Mouse (Mus musculus): ENCODE data around the gene Spaca3.

The Spaca3 gene

DNA sequence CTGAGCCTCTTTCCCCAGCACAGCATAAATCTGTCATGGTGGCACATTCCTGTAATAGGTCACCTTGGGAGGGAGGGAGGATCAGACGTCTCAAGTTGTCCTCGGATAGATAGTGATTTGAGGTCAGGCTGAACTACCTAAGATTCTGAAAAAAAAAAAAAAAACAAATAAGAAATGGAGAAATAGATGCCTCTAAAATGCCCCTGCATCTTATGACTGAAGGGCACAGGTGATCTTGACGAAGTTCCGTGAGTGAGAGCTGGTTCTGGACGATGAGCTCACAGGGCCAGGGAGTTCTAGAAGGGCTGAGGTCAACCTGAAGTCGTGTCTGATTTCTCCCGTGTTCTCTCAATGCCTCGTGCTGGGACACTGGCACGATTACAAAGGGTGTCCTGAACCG, at the start of gene Spaca3:
Spaca3 (plus strand) TSS at position 301 of the 400 bp plus-strand sequence.
- DNase-seq (ENCODE audit: low spot score): no peak

DNA sequence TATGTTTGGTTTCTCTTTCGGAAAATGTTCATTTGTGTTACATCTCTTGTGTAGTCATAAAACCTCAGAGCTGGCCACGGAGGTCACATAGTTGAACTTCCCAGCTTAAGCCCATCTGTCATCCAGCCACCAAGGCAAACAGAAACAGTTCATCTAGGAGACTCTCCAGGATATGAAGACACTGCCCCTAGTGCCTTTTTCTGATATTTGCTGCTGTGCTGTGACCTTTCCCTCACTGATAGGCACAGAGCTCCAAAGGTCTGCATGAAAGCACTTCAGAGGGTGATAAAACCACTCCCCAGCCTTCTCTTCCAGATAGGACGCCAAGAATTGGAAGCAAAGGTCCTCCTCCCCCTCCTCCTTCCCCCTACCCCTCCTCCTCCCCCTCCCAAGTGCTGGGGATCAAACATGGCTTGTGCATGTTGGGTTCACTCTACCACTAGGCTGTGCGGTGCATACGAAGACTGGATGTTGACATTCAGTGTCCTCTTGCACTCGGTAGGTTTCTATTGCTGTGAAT, 49.6 kb upstream of the Spaca3 start:
- no peak for DNase-seq (ENCODE audit: low spot score)

DNA sequence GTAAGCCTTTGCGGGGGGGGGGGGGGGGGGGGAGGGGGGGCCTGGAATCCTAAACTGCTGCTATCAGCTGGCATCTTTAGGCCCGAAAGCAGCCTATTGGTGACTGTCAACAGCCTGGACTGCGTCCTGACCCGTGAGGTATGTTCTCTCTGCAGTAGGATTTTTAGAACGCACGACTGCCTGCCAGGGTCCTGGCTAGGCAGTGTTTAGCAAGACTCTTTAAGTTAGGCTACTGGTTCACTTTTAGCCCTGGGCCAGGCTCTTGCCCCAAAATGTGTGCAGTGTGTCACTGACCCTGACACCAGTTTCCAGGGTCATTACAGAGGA, 48.5 kb upstream of the Spaca3 start:
- DNase-seq (ENCODE audit: low spot score): no peak

DNA sequence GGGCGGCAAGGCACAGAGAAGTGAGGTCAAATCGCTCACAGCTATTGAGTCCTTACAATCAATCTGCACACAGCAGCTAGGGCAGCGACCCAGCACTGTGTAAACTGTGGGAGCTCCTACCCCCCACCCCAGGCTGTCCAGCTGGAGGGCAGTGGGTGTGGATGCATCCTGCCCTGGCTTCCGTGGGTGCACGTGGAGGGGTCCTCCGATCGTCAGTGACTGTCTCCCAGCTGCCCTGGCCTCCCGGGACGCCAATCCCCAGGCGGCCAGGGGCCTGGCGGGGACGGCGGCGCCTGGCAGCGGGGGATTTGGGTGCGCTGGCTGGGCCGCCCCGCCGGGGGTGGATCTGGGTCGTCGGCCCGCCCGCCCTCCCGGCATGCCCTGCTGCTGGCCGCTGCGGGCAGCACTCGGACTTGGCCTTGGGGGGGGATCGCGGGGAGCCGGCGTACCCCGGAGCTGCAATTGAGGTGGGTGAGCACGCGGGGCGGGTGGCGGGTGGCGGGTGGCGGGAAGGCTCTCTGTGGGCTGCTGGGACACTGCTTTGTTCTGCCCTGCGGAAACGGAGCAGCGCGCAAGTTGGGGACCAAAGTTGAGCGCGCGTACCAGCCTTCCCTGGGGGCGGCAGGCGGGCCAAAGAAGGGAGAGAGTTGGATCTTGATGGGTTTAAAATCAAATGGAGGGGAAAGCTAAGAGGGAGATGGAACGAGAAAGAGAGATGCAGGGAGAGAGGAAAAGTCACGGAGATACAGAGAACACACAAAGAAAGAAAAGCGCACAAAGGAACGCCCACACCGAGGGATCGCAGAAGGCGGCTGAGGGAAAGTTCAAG, 48.0 kb upstream of the Spaca3 start, which contains the start of gene Tmem98:
Tmem98 (plus strand) TSS at position 183 of the 829 bp plus-strand sequence.
- DNase-seq (ENCODE audit: low spot score): peak; percentile 74

DNA sequence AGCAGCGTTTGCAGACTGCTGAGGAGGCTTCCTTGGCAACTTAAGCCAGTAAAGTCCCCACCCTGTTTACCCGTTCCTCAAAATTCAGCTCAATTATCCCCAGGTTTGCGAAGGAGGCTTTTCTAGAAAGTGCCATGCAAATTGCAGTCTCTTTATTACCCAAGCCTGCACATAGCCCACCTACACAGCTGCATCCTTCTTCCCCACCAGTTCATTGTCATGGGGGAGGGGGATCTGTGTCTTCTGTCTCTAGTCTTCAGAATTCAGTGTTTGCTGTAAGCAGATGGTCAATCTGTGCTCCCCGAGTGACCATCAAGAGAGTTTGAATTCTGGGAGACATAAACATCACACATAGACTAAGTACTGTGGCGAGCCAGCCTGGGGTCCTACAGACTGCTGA, 47.0 kb upstream of the Spaca3 start:
- DNase-seq (ENCODE audit: low spot score): no peak

DNA sequence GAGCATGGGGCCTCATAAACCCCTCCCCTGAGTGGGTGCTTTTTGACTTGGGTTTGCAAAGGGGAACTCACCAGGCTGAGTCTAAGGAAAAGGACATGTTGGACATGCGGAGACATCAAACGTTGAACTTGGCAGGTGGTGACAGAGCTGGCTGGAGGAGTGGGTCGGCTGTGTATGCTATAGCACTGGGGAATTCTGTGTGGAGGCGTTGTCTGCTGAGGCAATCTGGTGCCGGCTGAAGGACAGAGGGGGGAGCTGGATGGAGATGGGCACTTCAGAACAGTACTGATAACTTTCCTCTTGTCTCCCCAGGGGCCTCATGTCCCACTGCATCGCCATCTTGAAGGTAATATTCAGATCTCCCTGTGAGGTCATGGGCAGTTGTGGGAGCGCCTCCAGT, 42.8 kb upstream of the Spaca3 start:
- no peak for DNase-seq (ENCODE audit: low spot score)

DNA sequence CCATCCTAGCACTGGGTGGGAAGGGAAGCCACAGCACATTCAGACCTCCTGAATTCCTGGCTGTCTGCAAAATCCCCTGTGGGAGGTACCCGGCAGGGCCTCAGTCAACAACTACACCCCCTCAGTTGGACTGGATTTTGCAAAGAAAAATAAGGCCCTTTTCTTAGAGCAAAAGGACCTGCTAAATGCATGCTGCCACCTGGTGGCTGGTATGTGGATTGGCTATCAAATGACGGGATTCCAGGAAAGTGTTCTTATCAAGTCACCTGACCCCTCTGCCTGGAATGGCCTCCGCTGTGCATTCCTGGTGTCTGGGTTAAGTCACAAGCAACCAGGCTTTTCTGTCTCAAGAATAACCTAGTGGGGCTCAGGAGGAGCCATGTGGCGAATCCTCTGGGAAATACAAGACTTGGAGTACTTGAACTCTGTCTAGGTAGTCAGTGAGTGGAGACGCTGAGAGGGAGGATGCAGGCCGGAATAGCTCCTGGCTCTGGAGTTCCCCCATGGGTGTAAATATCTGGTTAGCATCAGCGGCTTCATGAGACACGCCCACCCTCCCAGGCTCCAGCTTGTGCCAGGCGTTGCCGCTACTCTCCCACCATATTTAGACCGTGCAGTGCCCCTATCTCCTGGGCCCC, 40.0 kb upstream of the Spaca3 start:
- peak; percentile 71 for DNase-seq (ENCODE audit: low spot score)

DNA sequence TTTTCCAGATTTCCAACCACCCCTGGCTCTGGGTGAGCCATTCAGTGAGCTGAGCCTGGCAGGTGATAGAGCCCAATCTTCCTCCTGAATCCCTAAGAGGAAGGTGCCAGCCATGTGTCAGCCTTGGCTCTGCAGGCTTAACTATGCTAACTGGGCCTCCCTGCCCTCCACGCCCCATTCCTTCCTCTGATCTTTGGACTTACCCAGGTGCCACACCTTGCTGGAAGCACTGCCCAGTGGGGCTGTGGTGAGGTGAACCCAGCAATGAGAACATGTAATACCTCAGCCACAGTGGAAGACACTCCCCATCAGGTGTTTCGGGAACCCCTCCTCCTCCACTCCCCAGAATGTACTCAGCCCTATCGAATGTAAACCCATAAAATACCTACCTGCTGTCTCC, 38.1 kb upstream of the Spaca3 start:
- no peak for DNase-seq (ENCODE audit: low spot score)

DNA sequence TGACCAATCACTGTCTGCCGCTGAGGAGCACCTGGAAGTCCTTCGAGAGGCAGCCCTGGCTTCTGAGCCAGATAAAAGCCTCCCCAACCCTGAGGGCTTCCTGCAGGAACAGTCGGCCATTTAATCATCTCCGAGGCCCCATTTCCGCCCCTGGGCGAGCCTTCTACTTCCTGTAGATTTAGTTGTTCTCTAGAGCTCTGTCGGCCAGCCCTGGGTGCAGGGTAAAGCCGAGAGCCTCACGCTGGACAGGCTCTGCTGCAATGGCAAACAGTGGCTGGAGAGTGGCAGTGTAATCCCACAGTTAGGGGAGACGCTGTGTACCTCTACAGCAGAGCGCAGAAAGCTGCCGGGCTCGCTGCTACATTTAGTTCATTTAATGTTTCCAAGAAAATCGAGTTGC, 36.9 kb upstream of the Spaca3 start:
- no peak for DNase-seq (ENCODE audit: low spot score)

DNA sequence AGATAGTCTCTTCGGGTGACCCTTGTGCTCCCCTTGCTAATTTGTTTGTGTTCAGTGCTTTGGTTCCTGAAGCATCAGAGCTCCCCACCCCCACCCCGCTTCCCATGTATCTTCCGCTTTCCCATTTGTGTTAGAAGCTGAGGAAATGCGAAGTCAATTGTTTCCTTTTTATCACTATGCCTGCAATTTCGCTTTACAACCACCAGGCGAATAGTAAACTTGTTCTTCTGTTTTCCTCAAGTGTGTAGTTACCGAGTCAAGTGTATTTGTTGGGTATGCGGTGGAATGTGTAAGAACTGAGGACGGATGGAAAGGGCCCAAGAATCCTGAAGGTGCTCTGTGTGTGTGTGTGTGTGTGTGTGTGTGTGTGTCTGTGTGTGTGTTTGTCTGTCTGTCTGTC, 36.4 kb upstream of the Spaca3 start:
- no peak for DNase-seq (ENCODE audit: low spot score)

DNA sequence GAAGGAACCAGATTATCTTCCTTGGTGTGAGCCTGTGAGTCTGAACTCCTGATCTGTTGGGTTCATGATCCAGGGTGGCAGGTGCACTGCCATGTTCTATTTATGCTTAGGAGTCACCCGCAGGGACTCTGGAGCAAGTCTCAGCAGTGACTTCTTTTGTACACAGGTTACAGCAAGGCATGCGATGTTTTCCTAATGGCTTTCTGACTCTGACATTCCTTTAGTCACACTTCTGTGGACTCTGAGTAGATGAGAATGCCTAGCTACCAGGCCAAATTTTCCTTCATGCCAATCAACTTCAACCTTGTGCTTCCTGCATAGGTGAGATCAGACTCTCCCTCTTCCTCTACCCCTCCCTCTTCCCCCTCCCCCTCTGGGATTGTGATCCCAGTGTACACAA, 22.8 kb upstream of the Spaca3 start:
- DNase-seq (ENCODE audit: low spot score): no peak

DNA sequence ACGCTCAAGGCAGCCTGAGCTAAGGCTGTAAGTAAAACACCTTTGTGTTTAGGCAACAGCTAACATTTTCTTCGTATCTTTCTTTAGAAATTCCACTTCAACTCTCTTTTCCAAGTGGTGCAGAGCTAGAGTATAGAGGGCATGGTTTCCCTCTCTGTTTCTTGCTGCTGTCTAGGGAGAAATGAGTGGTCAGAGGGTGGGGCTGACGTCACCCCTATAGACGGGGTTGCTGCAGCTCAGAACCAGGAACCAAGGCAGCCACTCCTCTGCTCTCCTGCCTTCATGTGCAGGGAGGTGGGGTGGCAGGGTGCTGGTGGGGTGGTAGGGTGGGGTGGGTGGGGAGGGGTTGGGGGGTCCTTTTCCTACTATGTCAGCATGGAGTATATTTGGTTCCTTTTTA, 22.3 kb upstream of the Spaca3 start:
- DNase-seq (ENCODE audit: low spot score): no peak

DNA sequence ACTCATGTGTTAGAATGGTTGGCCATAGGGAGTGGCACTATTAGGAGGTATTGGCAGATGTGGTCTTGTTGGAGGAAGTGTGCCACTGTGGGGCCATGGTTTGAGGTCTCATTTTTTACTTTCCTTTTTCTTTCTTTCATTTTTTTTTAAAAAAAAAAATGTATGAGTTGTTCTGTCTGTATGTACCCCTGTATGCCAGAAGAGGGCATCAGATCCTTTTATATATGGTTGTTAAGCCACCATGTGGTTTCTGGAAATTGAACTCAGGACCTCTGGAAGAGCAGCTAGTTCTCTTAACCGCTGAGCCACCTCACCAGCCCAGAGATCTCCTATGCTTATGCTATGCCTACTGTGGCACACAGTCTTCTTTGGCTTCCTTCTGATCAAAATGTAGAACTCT, 19.4 kb upstream of the Spaca3 start:
- no peak for DNase-seq (ENCODE audit: low spot score)

DNA sequence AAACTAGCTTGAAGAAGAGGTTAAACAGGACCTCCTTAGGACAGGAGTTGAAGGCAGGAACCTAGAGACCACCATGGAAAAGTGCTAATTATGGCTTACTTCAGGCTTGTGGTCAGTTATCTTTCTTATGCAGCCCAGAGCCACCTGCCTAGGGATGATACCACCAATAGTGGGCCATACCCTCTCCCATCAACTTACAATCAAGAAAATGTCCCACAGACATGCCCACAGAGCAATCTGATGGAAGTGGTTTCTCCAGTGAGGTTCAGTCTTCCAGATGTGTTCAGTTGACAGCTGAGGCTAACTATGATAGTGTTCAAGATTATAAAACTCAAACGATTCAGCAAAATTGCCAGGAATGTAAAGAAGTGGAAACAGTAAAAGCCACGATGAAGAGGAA, 14.7 kb upstream of the Spaca3 start:
- no peak for DNase-seq (ENCODE audit: low spot score)

DNA sequence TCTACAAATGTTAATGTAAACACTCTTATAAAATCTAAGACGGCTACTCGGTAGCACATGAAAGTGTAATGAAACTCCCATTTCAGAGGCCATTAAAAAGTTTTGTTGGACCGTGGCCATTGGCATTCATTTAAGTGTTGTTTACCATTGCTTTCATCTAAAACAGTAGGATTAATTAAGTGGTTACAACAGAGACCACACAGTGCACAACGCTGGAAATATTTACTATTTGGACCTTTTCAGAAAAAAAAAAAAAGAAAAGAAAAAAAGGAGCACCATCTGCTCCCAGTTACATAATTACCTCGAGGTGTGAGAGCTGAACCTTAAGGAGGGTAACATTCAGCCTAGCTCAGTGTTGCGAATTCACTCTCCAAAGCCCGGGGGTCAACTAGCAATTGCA, 12.7 kb upstream of the Spaca3 start:
- no peak for DNase-seq (ENCODE audit: low spot score)

DNA sequence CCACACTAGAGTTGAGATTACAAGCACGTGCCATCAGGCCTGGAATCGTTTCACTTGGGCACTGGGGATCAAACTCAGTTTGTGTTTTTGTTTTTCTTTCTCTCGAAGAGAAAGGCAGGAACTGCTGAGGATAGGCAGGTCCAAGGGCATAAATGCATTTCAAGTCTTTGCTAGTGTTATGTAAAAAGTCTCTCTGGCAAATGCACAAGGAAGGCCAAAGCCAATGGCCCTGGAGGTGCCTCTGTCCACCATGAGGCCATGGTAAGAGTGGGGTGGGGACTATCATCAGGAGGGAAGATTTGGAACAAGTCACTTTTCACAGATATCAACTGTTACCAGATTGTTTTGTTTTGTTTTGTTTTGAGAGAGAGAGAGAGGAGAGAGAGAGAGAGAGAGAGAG, 12.1 kb upstream of the Spaca3 start:
- DNase-seq (ENCODE audit: low spot score): no peak

DNA sequence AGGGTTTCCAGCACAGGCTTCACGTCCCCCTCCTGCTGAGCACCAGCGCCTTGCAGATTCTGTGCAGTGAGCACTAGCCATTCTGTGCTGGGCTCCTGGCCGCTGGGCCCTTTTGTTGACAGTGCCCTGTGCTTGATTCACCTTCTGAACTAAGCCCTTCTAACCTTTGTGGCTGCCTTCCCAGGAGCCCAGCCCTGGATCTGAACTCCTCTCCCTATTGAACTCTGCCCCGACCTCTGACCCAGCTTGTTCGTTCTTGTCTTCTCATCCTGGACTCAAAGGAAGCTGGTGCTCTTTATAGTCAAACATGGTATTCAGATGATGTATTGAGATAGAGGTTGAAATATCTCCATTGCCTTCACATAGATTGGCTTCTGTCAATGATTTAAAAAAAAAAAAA, 10.0 kb upstream of the Spaca3 start:
- no peak for DNase-seq (ENCODE audit: low spot score)

DNA sequence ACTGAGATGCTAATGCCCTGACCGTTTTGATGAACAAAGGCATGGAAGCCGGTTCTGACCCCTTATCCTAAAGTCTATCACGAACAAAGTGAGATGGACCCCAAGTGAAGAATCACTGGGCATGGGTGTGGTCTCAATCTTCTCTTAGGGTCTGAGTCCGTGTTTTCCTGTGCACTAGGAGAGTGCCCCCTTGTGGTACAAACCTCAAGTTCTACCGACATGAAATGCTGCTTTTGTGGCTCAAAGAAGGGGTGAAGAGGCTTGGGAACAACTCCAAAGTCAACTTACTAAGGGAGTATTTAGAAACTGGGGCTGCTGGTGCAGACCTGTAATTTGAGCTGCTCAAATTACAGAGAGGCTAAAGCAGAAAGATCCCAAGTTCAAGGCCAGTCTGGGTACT, 6.3 kb upstream of the Spaca3 start:
- no peak for DNase-seq (ENCODE audit: low spot score)

DNA sequence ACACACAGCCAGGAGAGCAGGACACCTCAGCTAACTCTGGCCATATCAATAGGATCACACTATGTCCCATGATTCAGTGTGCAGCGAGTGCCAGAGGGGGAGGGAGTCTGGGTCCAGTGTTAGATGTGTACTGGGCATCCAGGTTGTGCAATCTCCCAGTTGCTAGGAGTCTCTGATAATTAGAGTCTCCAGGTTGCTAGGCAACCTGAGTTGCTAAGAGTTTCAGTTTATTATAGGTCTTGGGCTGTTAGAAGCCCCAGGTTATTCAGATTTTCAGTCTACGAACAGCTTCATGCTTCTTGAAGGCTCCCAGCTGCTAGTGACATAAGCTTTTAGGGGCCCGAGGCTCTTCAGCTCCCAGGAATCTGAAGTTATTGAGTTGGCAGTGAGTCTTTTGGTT, 5.2 kb upstream of the Spaca3 start:
- DNase-seq (ENCODE audit: low spot score): no peak

DNA sequence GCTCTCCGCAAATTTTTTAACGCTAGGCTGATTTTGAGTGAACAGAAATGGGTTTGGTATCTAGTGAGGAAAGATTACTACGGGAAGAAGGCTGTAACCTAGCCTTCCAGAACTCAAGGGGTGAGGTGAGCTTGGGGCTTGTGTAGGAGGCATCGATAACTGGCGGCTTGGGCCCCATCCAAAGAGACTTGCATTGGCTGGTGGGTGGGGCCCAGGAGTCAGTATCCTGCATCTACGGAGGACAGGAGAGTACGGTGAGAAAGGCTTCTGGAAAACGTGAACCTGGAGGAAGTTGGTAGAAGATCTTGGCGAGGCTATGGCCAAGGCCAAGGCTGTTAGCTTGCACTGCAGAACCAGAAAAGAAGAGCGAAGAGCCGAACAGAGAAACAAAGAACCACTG, 3.7 kb upstream of the Spaca3 start:
- no peak for DNase-seq (ENCODE audit: low spot score)

DNA sequence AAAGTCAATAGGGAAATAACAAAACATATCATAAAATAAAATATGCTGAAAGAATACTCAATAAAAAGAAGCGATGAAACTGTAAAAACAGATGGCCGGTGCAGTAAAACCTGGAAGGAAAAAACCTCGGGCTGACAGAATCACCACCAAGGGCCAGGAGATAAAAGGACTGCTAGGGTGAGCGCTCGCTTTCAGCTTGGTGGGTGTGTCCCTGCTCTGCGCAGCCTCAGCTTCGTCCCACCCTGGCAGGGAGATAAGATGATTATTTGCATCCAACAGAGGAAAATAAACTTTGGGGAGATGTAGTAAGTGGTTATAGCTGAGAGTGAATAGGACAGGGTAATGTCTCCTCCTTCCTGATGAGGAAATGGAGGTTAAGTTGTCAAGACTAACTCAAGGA, 3.3 kb upstream of the Spaca3 start:
- DNase-seq (ENCODE audit: low spot score): no peak

DNA sequence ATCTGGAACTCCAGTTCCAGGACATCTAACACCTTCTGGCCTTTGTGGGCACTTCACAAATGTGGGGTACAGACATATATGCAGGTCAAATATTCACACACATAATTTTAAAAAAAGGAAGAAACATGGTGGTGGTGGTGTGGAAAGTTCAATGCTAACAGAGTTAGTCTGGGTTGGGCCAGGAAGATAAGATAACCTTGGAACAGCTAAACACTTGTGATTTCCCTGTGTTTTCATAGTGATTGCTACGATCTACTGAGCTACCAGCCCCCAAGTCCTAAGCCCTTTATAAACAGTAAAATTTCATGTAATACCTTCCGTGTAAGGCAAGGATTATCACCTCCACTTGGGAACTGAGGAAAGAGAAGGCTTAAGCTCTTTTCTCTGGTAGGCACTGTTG, 1.3 kb upstream of the Spaca3 start:
- DNase-seq (ENCODE audit: low spot score): no peak

DNA sequence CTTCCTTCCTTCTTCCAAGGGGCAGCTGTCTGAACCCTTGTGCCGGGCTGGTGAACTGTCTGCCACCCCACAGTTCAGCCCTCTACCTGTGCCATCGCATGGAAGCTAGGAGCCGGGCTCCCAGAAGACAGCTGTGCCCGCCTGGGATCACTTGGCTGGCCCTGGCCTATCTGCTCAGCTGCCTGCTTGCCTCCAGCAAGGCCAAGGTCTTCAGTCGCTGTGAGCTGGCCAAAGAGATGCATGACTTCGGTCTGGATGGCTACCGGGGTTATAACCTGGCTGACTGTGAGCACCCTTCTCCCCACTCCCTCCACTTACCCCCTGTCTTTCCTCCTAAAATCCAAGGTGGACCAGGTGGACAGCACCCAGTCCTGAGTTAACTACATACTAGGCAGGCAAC, 4.8 kb downstream of the Spaca3 start:
- no peak for DNase-seq (ENCODE audit: low spot score)

DNA sequence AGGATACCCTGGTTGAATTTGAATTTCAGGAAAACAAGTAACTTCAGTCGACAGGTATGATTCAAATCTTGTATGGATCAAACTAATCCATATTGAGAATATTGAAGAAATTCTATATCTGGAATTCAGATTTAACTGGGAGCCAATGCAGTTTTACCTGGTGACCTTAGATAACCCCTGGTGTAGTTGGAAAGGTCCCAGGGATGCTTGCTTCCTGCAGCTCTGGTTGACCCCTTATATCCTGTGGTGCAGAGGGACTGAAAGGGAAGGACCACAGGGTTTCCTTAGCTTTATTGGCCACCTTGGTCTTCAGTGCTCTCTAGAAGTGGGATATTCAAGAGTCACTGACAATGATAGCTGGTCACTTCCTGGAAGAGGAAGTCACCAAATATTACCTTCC, 9.9 kb downstream of the Spaca3 start:
- no peak for DNase-seq (ENCODE audit: low spot score)
